Mouse (Mus musculus): Measurements from ENCODE around the gene Fam118b. TPM values are rescaled to one million over a fixed set of nuclear protein-coding genes. Genes with fewer than 3 reads are reported as not detected.

The Fam118b gene
- polyA plus RNA-seq, 1 experiment, result 11.4 TPM

- Histone ChIP-seq H3K4me1 (ENCODE audit: control insufficient read depth, insufficient read depth, low read length) (no peaks in the 10 kb centered on the region), H3K4me3 (replicated peaks; ENCODE audit: control insufficient read depth, low read depth, low read length) (no peak overlapping the region), H3K27ac (ENCODE audit: control insufficient read depth, insufficient read depth, low read depth, low read length, poor library complexity) (no peak overlapping the region)
- 15% methylated on average over 5 of the region's 5 CpGs for WGBS
- TF ChIP-seq CTCF (IDR thresholded peaks at IDR 0.05; ENCODE audit: control insufficient read depth, insufficient read depth, low read length) (peak; percentile 38; the same call in 1 of the 2 replicates), POLR2A (IDR thresholded peaks at IDR 0.05; ENCODE audit: borderline replicate concordance, control insufficient read depth, low read depth, low read length) (no peak)
Measured at GRCm38 (mm10) chr9:35282006-35282850, 14.6 kb upstream of the Fam118b start.

DNA sequence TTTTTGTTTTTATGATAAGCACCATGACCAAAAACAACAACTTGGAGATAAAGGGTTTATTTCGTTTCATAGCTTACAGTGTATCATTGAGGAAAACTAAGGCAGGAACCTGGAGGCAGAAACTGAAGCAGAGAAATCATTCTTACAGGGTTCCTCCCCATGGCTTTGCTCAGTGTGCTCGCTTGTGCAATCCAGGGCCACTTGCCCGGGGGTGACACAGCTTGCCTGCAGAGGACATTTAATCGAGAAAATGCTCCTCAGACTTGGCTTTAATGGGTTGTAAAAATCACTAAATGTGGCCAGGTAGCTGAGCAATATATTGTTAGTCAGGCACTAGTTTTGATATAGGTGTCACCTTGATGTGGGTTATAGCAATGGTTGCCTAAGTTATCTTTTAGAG is 10.8 kb upstream of the Fam118b start:
- TF ChIP-seq POLR2A (IDR thresholded peaks at IDR 0.05; ENCODE audit: borderline replicate concordance, control insufficient read depth, low read depth, low read length) (no peak), CTCF (IDR thresholded peaks at IDR 0.05; ENCODE audit: control insufficient read depth, insufficient read depth, low read length) (no peak)
- H3K4me3 ChIP-seq (replicated peaks; ENCODE audit: control insufficient read depth, low read depth, low read length), result no peak overlapping the region
- no peak overlapping the region for H3K27ac ChIP-seq (ENCODE audit: control insufficient read depth, insufficient read depth, low read depth, low read length, poor library complexity)
- no peaks in the 10 kb centered on the region for H3K4me1 ChIP-seq (ENCODE audit: control insufficient read depth, insufficient read depth, low read length)
- WGBS, result 63% methylated on average over 4 of the region's 4 CpGs

DNA sequence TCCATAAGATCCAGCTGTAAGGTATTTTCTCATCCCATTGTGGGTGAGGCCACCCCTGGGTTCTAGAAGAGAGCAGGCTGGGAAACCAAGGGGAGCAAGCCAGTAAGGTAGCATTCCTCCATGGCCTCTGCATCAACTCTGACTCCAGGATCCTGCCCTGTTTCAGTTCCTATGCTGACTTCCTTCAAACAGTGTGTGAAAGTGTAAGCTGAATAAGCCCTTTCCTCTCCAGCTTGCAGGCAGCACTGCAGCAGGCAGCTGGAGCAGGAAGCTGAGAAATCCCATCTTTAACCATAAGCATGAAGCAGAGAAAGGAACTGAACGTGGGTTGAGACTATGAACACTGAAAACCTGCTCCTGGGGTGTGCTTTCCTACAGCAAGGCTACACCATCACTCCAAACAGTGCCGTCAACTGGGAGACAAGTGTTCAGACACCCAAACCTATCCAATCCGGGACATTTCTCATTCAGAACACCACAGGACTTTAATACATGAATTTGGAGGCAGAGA is 10.3 kb upstream of the Fam118b start:
- H3K4me1 ChIP-seq (ENCODE audit: control insufficient read depth, insufficient read depth, low read length), result no peaks in the 10 kb centered on the region
- no peak overlapping the region for H3K27ac ChIP-seq (ENCODE audit: control insufficient read depth, insufficient read depth, low read depth, low read length, poor library complexity)
- no peak overlapping the region for H3K4me3 ChIP-seq (replicated peaks; ENCODE audit: control insufficient read depth, low read depth, low read length)
- TF ChIP-seq CTCF (IDR thresholded peaks at IDR 0.05; ENCODE audit: control insufficient read depth, insufficient read depth, low read length), result no peak
- no peak for TF ChIP-seq POLR2A (IDR thresholded peaks at IDR 0.05; ENCODE audit: borderline replicate concordance, control insufficient read depth, low read depth, low read length)
- 68% methylated on average over 3 of the region's 3 CpGs for WGBS

GRCm38 (mm10) chr9:35267976-35268715 is 541 bp upstream of the Fam118b start:
- Histone ChIP-seq H3K27ac (ENCODE audit: control insufficient read depth, insufficient read depth, low read depth, low read length, poor library complexity) (peak overlapping the region; percentile 30; the same call in 1 of the 2 replicates), H3K4me3 (replicated peaks; ENCODE audit: control insufficient read depth, low read depth, low read length) (peak overlapping the region; percentile 96), H3K4me1 (ENCODE audit: control insufficient read depth, insufficient read depth, low read length) (peaks cover 2% of the 10 kb centered on the region)
- under 1% methylated on average over 21 of the region's 21 CpGs for WGBS
- TF ChIP-seq POLR2A (IDR thresholded peaks at IDR 0.05; ENCODE audit: borderline replicate concordance, control insufficient read depth, low read depth, low read length) (no peak), CTCF (IDR thresholded peaks at IDR 0.05; ENCODE audit: control insufficient read depth, insufficient read depth, low read length) (no peak)

- H3K4me3 ChIP-seq (replicated peaks; ENCODE audit: control insufficient read depth, low read depth, low read length), result no peak overlapping the region
- no peak overlapping the region for H3K27ac ChIP-seq (ENCODE audit: control insufficient read depth, insufficient read depth, low read depth, low read length, poor library complexity)
- TF ChIP-seq POLR2A (IDR thresholded peaks at IDR 0.05; ENCODE audit: borderline replicate concordance, control insufficient read depth, low read depth, low read length) (no peak), CTCF (IDR thresholded peaks at IDR 0.05; ENCODE audit: control insufficient read depth, insufficient read depth, low read length) (no peak)
- H3K4me1 ChIP-seq (ENCODE audit: control insufficient read depth, insufficient read depth, low read length), result peaks cover 2% of the 10 kb centered on the region
- WGBS, result 26% methylated on average over 3 of the region's 3 CpGs
Measured at GRCm38 (mm10) chr9:35264509-35264908, 3.1 kb downstream of the Fam118b start.

GRCm38 (mm10) chr9:35263431-35263830 is 4.2 kb downstream of the Fam118b start:
- Histone ChIP-seq H3K27ac (ENCODE audit: control insufficient read depth, insufficient read depth, low read depth, low read length, poor library complexity) (no peak overlapping the region), H3K4me1 (ENCODE audit: control insufficient read depth, insufficient read depth, low read length) (peaks cover 2% of the 10 kb centered on the region), H3K4me3 (replicated peaks; ENCODE audit: control insufficient read depth, low read depth, low read length) (no peak overlapping the region)
- WGBS, result 63% methylated on average over 2 of the region's 2 CpGs
- TF ChIP-seq CTCF (IDR thresholded peaks at IDR 0.05; ENCODE audit: control insufficient read depth, insufficient read depth, low read length) (no peak), POLR2A (IDR thresholded peaks at IDR 0.05; ENCODE audit: borderline replicate concordance, control insufficient read depth, low read depth, low read length) (no peak)

DNA sequence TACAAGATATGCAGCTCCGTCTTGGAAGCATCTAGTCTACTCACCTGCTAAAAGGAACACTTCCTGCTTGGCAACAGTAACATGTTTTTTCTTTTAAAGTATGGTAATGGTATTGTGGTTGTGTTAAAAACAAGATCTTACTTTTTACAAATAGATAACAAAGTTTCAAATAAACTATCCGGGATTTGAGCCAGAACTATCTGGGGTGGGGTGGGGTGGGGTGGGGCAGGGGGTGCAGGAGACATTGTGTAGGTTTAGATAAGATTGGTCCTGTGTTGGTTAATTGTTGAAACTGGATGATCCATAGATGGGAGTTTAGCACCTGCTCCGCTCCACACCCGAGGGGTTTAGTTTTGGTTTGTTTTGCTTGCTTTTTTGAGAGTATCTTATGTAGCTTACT is 5.2 kb downstream of the Fam118b start:
- H3K27ac ChIP-seq (ENCODE audit: control insufficient read depth, insufficient read depth, low read depth, low read length, poor library complexity), result no peak overlapping the region
- peaks cover 2% of the 10 kb centered on the region for H3K4me1 ChIP-seq (ENCODE audit: control insufficient read depth, insufficient read depth, low read length)
- H3K4me3 ChIP-seq (replicated peaks; ENCODE audit: control insufficient read depth, low read depth, low read length), result no peak overlapping the region
- no peak for TF ChIP-seq CTCF (IDR thresholded peaks at IDR 0.05; ENCODE audit: control insufficient read depth, insufficient read depth, low read length)
- no peak for TF ChIP-seq POLR2A (IDR thresholded peaks at IDR 0.05; ENCODE audit: borderline replicate concordance, control insufficient read depth, low read depth, low read length)
- 63% methylated on average over 4 of the region's 4 CpGs for WGBS

DNA sequence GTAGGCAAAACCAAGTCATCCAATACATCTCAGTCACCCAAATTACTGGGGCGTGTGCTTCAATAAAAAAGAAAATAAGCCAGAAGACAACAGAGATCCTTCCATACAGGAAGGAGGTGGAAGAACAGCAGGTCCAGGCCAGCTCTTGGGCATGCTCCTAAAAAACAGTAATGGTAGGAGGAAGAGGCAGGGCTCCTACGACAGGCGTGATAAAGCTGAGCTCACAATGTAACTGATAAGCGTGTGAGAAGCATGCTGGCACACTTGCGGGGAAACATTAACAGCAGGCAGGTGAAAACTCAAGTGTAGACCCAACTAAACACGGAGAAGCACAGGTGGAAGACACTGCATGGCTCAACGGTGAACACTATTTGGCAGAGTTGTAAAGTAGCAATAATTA is 10.2 kb downstream of the Fam118b start:
- WGBS, result 67% methylated on average over 7 of the region's 7 CpGs
- no peak for TF ChIP-seq CTCF (IDR thresholded peaks at IDR 0.05; ENCODE audit: control insufficient read depth, insufficient read depth, low read length)
- no peak for TF ChIP-seq POLR2A (IDR thresholded peaks at IDR 0.05; ENCODE audit: borderline replicate concordance, control insufficient read depth, low read depth, low read length)
- H3K27ac ChIP-seq (ENCODE audit: control insufficient read depth, insufficient read depth, low read depth, low read length, poor library complexity), result no peak overlapping the region

More for the DNA sequence above, 10.2 kb downstream of the Fam118b start:
- no peak overlapping the region for H3K4me3 ChIP-seq (replicated peaks; ENCODE audit: control insufficient read depth, low read depth, low read length)
- H3K4me1 ChIP-seq (ENCODE audit: control insufficient read depth, insufficient read depth, low read length), result no peaks in the 10 kb centered on the region
